Mouse (Mus musculus): ENCODE measurements around the gene Gpd1l.
"Not testable (repeated sequence)": the region's sequence is repeated elsewhere in the genome, so short reads cannot be mapped to it uniquely, and the experiment has no call there.

Gpd1l gene

DNA sequence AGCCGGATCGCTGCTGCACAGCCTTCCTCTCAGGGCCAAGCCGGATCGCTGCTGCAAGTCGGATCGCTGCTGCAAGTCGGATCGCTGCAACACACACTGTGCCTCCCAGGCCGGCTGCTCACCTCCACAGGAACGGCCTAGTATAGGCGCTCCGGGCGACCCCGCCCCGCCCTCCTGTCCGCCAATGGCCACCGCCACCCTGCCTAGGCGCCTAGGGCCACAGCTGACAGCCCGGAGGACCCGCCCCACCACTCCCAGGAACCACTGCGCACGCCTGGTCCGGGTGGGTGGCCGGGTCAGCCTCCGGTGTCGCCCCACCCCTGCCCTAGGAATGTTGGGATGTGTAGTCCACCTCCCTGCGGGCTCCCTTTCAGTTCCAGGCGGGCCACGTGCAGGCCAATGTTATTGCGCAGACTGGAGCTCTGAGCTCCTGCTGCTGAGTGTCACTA, at the start of gene Gpd1l:
Gene Gpd1l (minus strand): TSS at position 265 of the 449 bp plus-strand sequence.
- DNase-seq (ENCODE audit: low read depth, low spot score): peak; percentile 91

GRCm38 (mm10) chr9:114982689-114983360, 49.0 kb upstream of the Gpd1l start, which contains the start of gene Rps27rt:
Gene Rps27rt (minus strand): TSS chr9:114982739.
- DNase-seq (ENCODE audit: low read depth, low spot score): peak; percentile 64

DNA sequence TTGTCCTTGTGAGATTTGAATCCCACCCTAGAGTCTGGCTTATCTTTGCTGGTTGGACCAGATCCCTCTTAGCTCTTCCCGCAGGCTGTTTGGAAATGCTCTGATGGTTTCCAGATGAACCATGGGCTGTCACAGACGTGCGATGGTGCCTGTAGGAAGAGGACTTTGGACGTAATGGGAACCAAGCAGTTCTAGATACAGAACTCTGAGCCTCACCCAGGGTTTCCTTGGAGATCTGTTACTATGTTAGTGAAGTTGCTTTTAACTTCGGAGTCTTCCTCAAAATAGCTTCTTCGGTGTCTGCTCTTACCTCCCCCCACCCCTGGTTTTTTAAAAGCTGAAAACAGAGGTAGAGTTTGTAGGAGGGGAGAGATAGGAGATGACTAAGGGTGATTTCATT, 46.2 kb upstream of the Gpd1l start:
- no peak for DNase-seq (ENCODE audit: low read depth, low spot score)

- DNase-seq (ENCODE audit: low read depth, low spot score): peak; percentile 65
Observed at GRCm38 (mm10) chr9:114978281-114979111, 44.7 kb upstream of the Gpd1l start, which contains the start of gene Osbpl10. Gene Osbpl10 (plus strand): TSS chr9:114978569.

- DNase-seq (ENCODE audit: low read depth, low spot score): peak; percentile 78
Observed at GRCm38 (mm10) chr9:114977461-114978280, 43.9 kb upstream of the Gpd1l start.

GRCm38 (mm10) chr9:114966286-114966685, 32.5 kb upstream of the Gpd1l start:
- DNase-seq (ENCODE audit: low read depth, low spot score): not testable (repeated sequence)

DNA sequence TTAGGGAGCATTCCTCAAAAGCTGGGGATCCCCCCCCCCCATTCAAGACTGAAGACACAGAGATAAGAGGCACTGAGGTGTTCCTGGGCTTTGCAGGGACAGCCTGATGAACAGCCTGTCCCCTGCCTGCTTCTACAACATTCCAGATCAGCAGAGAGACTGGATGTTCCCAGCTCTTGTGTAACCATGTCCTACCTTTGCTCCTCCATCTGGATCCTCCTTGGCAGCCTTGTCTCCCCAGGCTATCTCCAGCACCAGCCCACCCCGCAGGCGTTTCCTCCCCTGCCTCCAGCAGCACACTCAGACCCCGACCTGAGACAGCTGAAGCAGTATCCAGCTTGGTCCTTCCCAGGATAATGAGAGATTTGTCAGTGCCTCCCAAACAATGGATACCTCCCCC, 30.3 kb upstream of the Gpd1l start:
- no peak for DNase-seq (ENCODE audit: low read depth, low spot score)

DNA sequence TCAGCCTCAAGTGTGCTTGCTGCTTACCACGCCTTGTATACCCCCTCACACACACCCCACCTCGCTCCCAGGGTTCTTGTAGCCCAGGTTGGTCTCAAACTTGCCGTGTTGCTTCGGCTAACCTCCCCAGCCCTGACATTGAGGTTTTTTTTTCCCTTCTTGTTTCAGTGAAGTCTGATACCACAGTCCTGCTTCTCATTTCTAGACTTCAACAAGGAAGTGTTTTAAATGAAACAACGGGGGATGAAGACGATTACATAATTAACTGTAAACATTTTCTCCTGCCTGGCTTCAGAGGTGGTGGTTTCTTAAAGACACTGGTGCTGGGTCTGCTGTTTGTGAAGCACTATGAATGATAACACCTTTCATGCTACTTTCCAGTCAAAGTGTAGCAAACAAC, 27.1 kb upstream of the Gpd1l start:
- no peak for DNase-seq (ENCODE audit: low read depth, low spot score)

- no peak for DNase-seq (ENCODE audit: low read depth, low spot score)
Observed at GRCm38 (mm10) chr9:114960043-114960789, 26.4 kb upstream of the Gpd1l start.

DNA sequence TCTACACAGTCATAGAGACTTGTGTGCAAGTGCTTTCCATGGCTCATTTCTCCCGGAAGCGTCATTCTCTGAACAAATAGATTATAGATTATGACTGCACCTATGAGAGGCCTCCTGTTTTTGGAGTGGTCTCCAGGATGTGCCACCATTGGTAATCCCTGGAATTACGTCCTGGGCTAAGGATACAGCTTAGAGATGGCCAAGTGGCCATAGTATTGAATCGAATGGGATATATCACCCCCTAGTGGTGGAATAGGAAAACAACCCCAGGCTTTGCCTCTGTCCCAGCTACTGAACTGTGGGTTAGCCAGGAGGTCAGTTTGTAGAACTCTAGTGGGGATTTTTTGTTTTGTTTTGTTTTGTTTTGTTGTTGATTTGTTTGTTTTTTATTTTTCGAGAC, 23.2 kb upstream of the Gpd1l start:
- DNase-seq (ENCODE audit: low read depth, low spot score): no peak

DNA sequence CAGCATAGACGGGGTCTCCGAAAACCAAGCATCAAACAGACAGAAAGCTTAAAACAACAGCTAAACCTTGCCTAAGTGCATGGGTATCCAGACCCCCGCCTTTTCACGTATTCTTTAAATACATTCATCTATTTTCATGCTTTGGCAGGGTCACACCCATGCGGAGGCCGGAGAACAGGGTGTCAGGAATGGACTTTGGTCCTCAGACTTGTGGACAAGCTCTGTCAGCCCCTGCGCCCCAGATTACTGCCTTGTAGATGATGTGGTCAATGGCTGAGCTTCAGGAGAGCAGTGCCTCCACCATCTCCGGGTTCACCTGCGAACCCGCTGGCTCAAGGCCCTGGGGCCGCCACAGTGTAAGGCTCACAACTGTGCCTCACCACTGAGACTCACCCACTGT, 21.6 kb upstream of the Gpd1l start:
- no peak for DNase-seq (ENCODE audit: low read depth, low spot score)

- no peak for DNase-seq (ENCODE audit: low read depth, low spot score)
Observed at GRCm38 (mm10) chr9:114952866-114953265, 19.1 kb upstream of the Gpd1l start.

DNA sequence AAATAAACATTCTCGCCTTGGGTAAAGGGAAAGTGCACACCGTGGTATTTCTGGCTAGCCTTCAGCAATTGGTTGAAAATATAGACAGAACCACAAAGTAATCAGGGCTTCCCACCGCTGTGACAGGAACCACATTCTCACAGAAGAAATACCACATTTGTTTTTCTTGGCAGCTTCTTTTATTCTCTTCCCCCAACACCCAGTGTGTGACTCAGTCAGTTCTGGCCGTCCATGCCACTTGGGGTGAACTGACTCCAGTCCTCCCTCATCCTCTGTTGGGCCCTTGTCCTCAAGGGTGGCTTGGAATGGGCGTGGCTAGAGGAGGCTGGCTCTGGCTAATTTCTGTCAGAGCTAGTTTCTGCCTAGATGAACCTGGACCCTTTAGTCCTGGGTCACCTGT, 14.6 kb upstream of the Gpd1l start:
- DNase-seq (ENCODE audit: low read depth, low spot score): no peak

DNA sequence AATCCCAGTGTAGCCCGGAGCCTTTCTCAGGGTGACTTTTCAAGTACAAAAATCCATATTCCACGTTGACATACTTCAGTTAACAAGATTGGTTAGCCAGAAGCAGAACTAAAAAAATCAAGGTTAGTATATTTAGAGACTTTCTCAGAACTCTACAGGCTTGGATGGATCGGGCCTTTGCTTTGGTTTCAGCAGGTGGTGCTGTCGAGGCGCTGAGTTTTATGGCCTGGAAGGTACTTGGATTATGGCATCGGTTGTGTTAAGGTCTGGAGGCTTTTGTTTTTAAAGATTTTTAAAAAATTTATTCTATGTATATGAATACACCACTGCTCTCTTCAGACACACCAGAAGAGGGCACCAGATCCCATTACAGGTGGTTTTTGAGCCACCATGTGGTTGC, 11.8 kb upstream of the Gpd1l start:
- DNase-seq (ENCODE audit: low read depth, low spot score): no peak

DNA sequence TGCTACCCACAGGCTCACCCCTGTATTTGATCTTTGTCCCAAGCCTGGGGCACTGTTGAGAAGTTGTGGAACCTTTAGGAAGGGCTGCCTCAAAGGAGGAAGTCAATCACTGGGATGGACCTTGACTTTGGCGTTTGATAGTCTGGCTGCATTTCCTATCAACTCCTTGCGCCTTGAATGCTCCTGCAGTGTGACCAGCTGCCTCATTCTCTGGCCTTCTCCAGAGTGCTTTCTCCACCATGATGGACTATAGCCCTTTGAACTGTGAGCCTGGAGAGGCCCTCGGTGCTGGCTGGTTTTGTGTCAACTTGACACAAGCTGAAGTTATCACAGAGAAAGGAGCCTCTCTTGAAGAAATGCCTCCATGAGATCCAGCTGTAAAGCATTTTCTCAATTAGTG, 10.9 kb upstream of the Gpd1l start:
- no peak for DNase-seq (ENCODE audit: low read depth, low spot score)

- no peak for DNase-seq (ENCODE audit: low read depth, low spot score)
Observed at GRCm38 (mm10) chr9:114936687-114937086, 2.9 kb upstream of the Gpd1l start.

DNA sequence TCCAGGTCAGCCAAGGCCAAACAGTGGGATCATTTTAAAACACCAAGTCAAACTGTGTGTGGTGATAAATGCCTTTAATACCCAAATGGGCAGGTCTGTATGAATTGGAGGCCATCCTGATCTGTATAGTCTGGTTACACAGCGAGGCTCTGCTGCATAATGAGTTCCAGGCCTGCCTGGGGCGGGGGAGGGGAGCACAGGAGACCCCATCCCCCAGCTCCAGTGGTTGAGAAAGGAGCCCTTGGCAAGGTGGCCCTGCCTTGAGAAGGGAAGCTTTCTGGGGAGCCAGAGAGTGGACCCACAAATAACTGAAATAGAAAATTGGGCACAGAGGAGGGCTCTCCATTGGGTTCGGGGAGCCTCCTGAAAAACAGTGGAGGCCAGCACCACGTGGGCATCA, 1.5 kb upstream of the Gpd1l start:
- no peak for DNase-seq (ENCODE audit: low read depth, low spot score)

- no peak for DNase-seq (ENCODE audit: low read depth, low spot score)
Observed at GRCm38 (mm10) chr9:114934231-114934630, 444 bp upstream of the Gpd1l start.

- DNase-seq (ENCODE audit: low read depth, low spot score): no peak
Observed at GRCm38 (mm10) chr9:114933037-114933722, 607 bp downstream of the Gpd1l start.

DNA sequence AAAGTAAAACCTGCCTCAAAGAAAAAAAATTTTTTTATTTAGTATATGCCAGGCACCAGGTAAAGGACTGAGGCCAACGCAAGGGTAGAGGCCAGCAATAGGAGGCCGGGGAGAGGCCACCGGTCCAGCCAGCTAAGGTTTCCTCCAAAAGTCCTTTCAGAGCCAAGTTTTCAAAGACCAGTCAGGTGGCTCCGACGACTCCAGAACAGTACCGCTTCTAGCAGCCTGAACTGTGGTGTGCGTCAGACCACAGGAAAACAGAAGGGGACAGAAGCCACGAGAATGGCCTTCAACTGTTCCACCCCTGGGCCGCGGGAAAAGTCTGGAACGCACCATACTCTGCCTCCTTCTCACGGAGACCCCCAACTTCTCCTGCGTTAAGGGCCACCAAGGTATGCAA, 1.2 kb downstream of the Gpd1l start:
- DNase-seq (ENCODE audit: low read depth, low spot score): no peak

All from telencephalon, adult 2 months (tissue).